Mouse (Mus musculus): Measurements from ENCODE around the gene Rab14. TPM values are rescaled to one million over a fixed set of nuclear protein-coding genes. Genes with fewer than 3 reads are reported as not detected.

Rab14 gene
- total RNA-seq (2014; fragmentation: Nextera tagmentation) (186 and 192 TPM in 2 replicates), total RNA-seq (2017) (121 and 127 TPM in 2 replicates), polyA plus RNA-seq (2012) (1,231 and 1,479 TPM in 2 replicates)

DNA sequence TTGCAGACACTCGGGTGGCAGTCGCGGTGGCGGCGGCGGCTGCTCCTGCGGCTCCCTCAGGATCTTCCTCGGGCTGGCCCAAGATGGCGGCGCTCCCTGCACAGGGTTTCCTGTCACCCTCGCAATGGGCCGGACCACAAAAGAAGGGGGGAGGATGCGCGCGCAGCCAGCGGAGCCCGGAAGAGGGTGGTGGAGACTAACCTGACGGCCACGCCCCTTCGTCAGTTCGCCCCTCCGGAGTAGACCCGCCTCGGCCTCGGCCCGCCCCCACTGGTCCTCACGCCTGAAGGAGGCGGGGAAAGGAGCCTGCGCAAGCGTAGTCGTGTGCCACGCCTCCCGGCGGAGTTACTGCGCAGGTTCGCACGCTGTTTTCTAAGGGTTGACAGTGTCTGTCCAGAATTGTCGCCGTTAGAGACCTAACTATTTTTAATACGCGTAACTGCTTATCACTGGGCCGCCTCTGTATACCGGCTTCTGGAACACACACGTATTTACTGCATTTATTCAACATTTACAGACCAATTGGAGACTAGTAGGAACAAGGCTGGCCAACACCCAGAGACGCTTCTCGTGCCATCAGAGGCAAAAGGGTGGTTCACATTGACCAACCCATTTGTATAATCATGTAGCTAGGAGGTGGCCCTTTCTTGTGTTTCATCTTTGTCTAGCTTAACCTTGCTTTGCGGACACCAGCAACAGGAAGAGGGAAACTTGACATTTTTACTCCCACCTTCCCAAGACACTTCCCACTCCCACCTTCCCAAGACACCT is at the start of gene Rab14:
Rab14 (minus strand) TSS at position 223 of the 771 bp plus-strand sequence.
- Histone ChIP-seq H3K4me3 (ENCODE audit: low read depth, low read length) (peak within 1 kb of the TSS; percentile 97), H3K36me3 (replicated peaks) (peaks cover 10% of the 10 kb centered on the region), H3K9me3 (replicated peaks) (no peaks in the 10 kb centered on the region), H3K4me1 (ENCODE audit: insufficient read depth, low read depth, low read length) (peaks cover 49% of the 10 kb centered on the region), H3K27me3 (ENCODE audit: insufficient read depth, low read length) (no peaks in the 10 kb centered on the region)
- ATAC-seq (ENCODE audit: extremely low read depth, insufficient number of reproducible peaks, low FRiP score, poor library complexity, severe bottlenecking) (peak; percentile 93), DNase-seq (ENCODE audit: low spot score) (peak; percentile 97)
- TF ChIP-seq POLR2AphosphoS5 (IDR thresholded peaks at IDR 0.05; ENCODE audit: insufficient replicate concordance, low read depth, low read length) (no peak), GATA2 (IDR thresholded peaks at IDR 0.05; ENCODE audit: borderline replicate concordance, low read depth, low read length) (no peak)

DNA sequence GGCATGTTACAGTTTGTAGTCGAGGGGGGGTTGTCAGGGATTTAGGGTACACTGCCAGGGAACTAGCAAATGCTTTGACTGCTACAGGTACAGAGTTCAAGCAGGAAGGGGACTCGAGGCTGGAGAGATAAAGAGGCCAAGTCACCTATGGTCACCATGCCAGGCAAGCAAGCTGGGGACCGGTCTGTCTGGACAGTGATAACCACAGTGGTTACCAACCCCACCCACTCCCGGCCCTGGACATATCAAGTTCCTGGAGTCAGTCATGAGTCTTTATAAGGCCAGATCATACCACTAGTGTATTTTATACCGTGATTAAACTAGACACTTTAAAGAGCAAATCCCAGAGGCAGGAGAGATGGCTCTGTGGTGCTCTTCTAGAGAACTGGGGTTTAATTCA is 46.8 kb upstream of the Rab14 start:
- H3K9me3 ChIP-seq (replicated peaks) = peaks cover 3% of the 10 kb centered on the region; the same call in 1 of the 2 replicates
- ATAC-seq (ENCODE audit: extremely low read depth, insufficient number of reproducible peaks, low FRiP score, poor library complexity, severe bottlenecking) (no peak), DNase-seq (ENCODE audit: low spot score) (no peak)
- peaks cover 20% of the 10 kb centered on the region for H3K4me1 ChIP-seq (ENCODE audit: insufficient read depth, low read depth, low read length)
- H3K36me3 ChIP-seq (replicated peaks) = no peaks in the 10 kb centered on the region
- TF ChIP-seq POLR2AphosphoS5 (IDR thresholded peaks at IDR 0.05; ENCODE audit: insufficient replicate concordance, low read depth, low read length) (no peak), CTCF (IDR thresholded peaks at IDR 0.05; ENCODE audit: low read depth, low read length) (no peak), GATA2 (IDR thresholded peaks at IDR 0.05; ENCODE audit: borderline replicate concordance, low read depth, low read length) (no peak), GATA1 (IDR thresholded peaks at IDR 0.05; ENCODE audit: borderline replicate concordance, low read length) (no peak), TAL1 (conservative IDR thresholded peaks at IDR 0.05; ENCODE audit: low read depth, low read length) (no peak)
- H3K27me3 ChIP-seq (ENCODE audit: insufficient read depth, low read length) = peaks cover 62% of the 10 kb centered on the region
- H3K4me3 ChIP-seq (ENCODE audit: low read depth, low read length) = no peak overlapping the region

DNA sequence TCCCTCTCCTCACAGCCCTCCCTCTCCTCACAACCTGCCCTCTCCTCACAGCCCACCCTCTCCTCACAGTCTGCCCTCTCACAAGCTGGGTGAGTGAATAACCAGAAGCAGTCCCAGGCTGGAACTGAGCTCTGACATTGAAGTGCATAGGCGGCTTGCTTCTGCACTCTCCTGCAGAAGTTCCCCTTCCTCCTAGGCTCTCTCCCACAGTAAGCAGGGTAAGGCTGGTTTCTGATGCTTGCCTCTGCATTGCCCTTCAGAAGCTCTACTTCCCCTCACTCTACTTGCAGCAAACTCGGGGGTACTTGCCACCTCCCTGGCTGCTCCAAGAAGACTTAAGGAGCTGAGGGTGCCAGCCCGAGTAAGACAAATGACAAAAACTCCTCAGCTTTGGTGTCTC is 43.3 kb upstream of the Rab14 start:
- H3K4me3 ChIP-seq (ENCODE audit: low read depth, low read length) = no peak overlapping the region
- TF ChIP-seq GATA2 (IDR thresholded peaks at IDR 0.05; ENCODE audit: borderline replicate concordance, low read depth, low read length) = no peak
- TF ChIP-seq TAL1 (conservative IDR thresholded peaks at IDR 0.05; ENCODE audit: low read depth, low read length) = no peak
- no peak for TF ChIP-seq GATA1 (IDR thresholded peaks at IDR 0.05; ENCODE audit: borderline replicate concordance, low read length)
- no peak for TF ChIP-seq CTCF (IDR thresholded peaks at IDR 0.05; ENCODE audit: low read depth, low read length)
- no peak for TF ChIP-seq POLR2AphosphoS5 (IDR thresholded peaks at IDR 0.05; ENCODE audit: insufficient replicate concordance, low read depth, low read length)
- peaks cover 2% of the 10 kb centered on the region; the same call in 1 of the 2 replicates for H3K9me3 ChIP-seq (replicated peaks)
- peaks cover 34% of the 10 kb centered on the region for H3K4me1 ChIP-seq (ENCODE audit: insufficient read depth, low read depth, low read length)
- H3K27me3 ChIP-seq (ENCODE audit: insufficient read depth, low read length) = peaks cover 52% of the 10 kb centered on the region
- no peaks in the 10 kb centered on the region for H3K36me3 ChIP-seq (replicated peaks)
- no peak for ATAC-seq (ENCODE audit: extremely low read depth, insufficient number of reproducible peaks, low FRiP score, poor library complexity, severe bottlenecking)
- DNase-seq (ENCODE audit: low spot score) = no peak

DNA sequence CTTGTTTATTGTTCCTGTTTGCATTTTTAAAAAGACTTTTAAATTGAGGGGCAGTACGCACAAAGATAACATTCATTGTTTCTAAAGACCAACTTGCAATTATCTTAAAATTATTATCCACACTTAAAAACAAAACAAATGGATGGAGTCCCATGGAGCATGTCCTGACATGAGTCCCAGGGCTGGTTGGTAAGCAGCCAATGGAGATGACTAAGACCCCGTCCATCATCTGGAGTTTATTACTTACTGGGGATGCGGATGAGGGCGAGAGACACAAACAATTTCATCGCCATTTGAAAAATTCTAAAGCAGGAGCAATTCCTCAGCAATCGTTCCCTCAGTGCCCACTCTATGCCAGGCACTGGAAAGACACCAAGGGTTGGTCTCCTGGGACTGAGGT is 34.1 kb upstream of the Rab14 start:
- ATAC-seq (ENCODE audit: extremely low read depth, insufficient number of reproducible peaks, low FRiP score, poor library complexity, severe bottlenecking) = no peak
- no peak for DNase-seq (ENCODE audit: low spot score)

DNA sequence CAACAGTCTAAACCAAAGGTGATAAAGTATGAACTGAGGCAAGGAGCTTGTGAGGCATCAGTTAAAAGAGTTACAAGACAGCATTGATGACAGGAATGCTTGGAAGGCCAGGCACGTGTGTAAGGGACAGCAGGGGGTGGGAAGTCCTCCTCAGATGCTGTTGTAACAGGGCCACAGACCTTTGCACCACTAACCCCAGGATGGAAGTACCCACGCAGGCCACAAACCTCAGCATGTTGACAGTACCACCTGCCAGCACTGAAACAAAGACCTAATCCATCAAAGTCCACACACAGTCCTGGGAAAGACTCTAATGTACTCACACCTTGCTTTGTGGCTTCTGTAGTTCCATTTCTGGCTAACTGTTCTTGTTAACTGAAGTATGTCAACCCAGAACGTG is 33.0 kb upstream of the Rab14 start:
- no peak for TF ChIP-seq TAL1 (conservative IDR thresholded peaks at IDR 0.05; ENCODE audit: low read depth, low read length)
- TF ChIP-seq POLR2AphosphoS5 (IDR thresholded peaks at IDR 0.05; ENCODE audit: insufficient replicate concordance, low read depth, low read length) = no peak
- no peak for TF ChIP-seq GATA2 (IDR thresholded peaks at IDR 0.05; ENCODE audit: borderline replicate concordance, low read depth, low read length)
- TF ChIP-seq GATA1 (IDR thresholded peaks at IDR 0.05; ENCODE audit: borderline replicate concordance, low read length) = no peak
- TF ChIP-seq CTCF (IDR thresholded peaks at IDR 0.05; ENCODE audit: low read depth, low read length) = no peak
- Histone ChIP-seq H3K4me3 (ENCODE audit: low read depth, low read length) (no peak overlapping the region), H3K27me3 (ENCODE audit: insufficient read depth, low read length) (peaks cover 6% of the 10 kb centered on the region), H3K4me1 (ENCODE audit: insufficient read depth, low read depth, low read length) (peaks cover 26% of the 10 kb centered on the region), H3K36me3 (replicated peaks) (no peaks in the 10 kb centered on the region), H3K9me3 (replicated peaks) (no peaks in the 10 kb centered on the region)
- DNase-seq (ENCODE audit: low spot score) (no peak), ATAC-seq (ENCODE audit: extremely low read depth, insufficient number of reproducible peaks, low FRiP score, poor library complexity, severe bottlenecking) (no peak)

More for the DNA sequence above, 34.1 kb upstream of the Rab14 start:
- Histone ChIP-seq H3K4me1 (ENCODE audit: insufficient read depth, low read depth, low read length) (peaks cover 37% of the 10 kb centered on the region), H3K4me3 (ENCODE audit: low read depth, low read length) (no peak overlapping the region), H3K27me3 (ENCODE audit: insufficient read depth, low read length) (peaks cover 9% of the 10 kb centered on the region; the same call in 1 of the 2 replicates), H3K9me3 (replicated peaks) (no peaks in the 10 kb centered on the region), H3K36me3 (replicated peaks) (no peaks in the 10 kb centered on the region)
- TF ChIP-seq POLR2AphosphoS5 (IDR thresholded peaks at IDR 0.05; ENCODE audit: insufficient replicate concordance, low read depth, low read length) (no peak), GATA1 (IDR thresholded peaks at IDR 0.05; ENCODE audit: borderline replicate concordance, low read length) (no peak), TAL1 (conservative IDR thresholded peaks at IDR 0.05; ENCODE audit: low read depth, low read length) (no peak), CTCF (IDR thresholded peaks at IDR 0.05; ENCODE audit: low read depth, low read length) (no peak), GATA2 (IDR thresholded peaks at IDR 0.05; ENCODE audit: borderline replicate concordance, low read depth, low read length) (no peak)

DNA sequence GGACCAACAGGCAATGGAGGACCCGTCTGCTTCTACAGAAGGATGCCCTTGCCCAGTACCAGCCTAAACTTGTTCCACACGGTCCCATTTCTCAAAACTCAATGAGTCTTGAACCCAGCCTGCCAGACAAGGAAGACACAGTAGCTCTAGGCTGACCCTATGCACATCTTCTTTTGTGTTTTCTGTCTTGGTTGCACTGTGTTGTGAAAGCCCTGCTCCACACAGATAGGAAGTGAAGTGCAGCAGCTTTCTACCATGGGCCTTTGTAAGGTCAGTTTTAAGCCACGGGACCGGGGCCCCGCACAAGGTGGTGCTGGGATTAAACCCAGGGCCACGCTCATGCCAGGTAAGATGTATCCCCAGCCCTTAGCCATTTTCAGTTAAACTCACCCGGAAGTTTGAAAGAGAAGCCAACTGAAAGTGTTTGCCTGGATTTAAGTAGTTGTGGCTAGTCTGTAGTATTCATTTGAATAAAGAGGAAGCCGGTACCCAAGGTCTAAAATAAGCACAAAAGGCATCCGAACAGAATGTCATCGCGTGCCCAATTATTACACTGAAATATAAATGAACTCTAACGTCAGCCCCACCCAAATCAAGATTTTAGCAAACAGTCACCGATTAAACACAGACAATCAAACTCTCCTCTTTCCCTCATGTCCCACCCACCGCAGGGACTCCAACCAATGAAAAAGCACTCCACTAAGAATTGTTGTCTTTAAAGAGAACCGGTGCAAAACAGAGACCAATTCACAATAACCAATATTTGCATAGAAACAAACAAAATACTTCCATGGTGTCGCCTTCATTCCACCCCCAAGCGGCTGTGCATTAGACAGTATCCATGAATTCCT is 31.9 kb upstream of the Rab14 start:
- H3K9me3 ChIP-seq (replicated peaks) = no peaks in the 10 kb centered on the region
- no peak for DNase-seq (ENCODE audit: low spot score)
- no peak for ATAC-seq (ENCODE audit: extremely low read depth, insufficient number of reproducible peaks, low FRiP score, poor library complexity, severe bottlenecking)
- no peak for TF ChIP-seq CTCF (IDR thresholded peaks at IDR 0.05; ENCODE audit: low read depth, low read length)
- TF ChIP-seq TAL1 (conservative IDR thresholded peaks at IDR 0.05; ENCODE audit: low read depth, low read length) = no peak
- TF ChIP-seq GATA1 (IDR thresholded peaks at IDR 0.05; ENCODE audit: borderline replicate concordance, low read length) = no peak
- TF ChIP-seq POLR2AphosphoS5 (IDR thresholded peaks at IDR 0.05; ENCODE audit: insufficient replicate concordance, low read depth, low read length) = no peak
- no peak for TF ChIP-seq GATA2 (IDR thresholded peaks at IDR 0.05; ENCODE audit: borderline replicate concordance, low read depth, low read length)
- H3K4me1 ChIP-seq (ENCODE audit: insufficient read depth, low read depth, low read length) = peaks cover 26% of the 10 kb centered on the region
- no peaks in the 10 kb centered on the region for H3K36me3 ChIP-seq (replicated peaks)
- H3K4me3 ChIP-seq (ENCODE audit: low read depth, low read length) = no peak overlapping the region
- peaks cover 6% of the 10 kb centered on the region for H3K27me3 ChIP-seq (ENCODE audit: insufficient read depth, low read length)

All from G1E (cell line).